Mouse (Mus musculus): ENCODE measurements at regions not wholly inside any gene's neighbourhood (a gene's known extent, or its start where the extent isn't known, plus 50 kb on each side); places are given as distances from the start of the nearest gene placed in this dataset.

DNA sequence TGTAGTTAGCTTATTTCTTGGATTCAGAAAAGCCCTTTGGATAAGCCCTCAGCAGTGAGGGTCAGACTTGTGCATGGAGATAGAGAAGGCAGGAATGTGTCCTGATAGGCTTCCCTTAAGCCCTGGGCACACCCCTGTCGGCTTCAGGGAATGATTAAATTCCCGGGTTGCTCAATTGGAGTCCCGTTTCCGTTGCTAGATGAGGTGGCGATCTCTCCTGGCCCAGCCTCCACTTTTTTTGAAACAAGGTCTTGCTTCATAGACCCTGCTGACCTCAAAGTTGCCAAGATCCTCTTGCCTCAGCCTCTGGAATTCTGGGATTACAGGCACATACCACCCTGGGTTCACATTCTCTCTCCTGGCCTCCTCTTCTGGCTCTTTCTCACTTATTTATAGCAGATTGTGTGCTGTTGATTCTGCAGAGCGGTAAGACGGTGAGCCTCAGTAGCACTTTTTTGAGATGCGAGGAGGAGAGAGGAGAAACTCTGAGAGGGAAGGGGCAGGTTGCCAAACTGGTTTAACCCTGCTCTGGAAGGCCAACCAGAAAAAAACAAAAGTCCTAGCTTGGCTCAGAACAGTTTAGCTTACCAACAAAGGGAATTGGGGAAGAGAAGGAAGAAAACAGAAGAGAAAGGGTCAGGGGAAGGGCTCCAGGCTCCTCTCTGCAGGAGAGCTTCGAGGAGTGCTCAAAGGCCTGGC lies 73.9 kb downstream of the Zfp281 start:
- H3K9me3 ChIP-seq, result no peaks in the 10 kb centered on the region
- no peak overlapping the region for H3K4me3 ChIP-seq
- 0 out of 2 replicates have a peak overlapping the region, but pooled peaks have one; percentile 40 for H3K9ac ChIP-seq
- no peaks in the 10 kb centered on the region for H3K36me3 ChIP-seq
- H3K27ac ChIP-seq (replicated peaks), result peak overlapping the region; percentile 46; the same call in 1 of the 2 replicates
- WGBS, result 15% methylated on average over 9 of the region's 9 CpGs
- no peak overlapping the region for H3K4me2 ChIP-seq
- peaks cover 24% of the 10 kb centered on the region for H3K4me1 ChIP-seq
- no peaks in the 10 kb centered on the region for H3K27me3 ChIP-seq (replicated peaks)
- no peak for ATAC-seq (ENCODE audit: extremely low read depth, insufficient number of reproducible peaks, low FRiP score, low TSS enrichment)

DNA sequence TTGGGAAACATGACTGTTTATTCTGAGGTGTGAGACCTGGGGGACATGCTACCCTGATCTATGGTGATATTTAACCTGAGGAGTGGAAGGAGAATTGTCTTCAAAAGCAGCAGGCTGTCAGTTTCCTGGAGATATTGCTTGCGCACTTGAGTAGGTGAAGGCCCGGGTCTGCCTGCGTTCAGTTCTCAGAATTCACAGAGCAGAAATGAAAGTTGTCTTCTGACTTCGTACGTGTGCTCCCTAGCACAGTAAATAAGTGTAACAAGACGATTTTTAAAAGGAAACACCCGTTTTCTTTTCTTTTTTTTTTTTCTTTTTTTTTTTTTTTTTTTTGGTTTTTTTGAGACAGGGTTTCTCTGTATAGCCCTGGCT lies 74.4 kb downstream of the Zfp281 start:
- Histone ChIP-seq H3K27me3 (replicated peaks) (no peaks in the 10 kb centered on the region), H3K4me3 (no peak overlapping the region), H3K4me2 (no peak overlapping the region), H3K36me3 (no peaks in the 10 kb centered on the region), H3K9me3 (no peaks in the 10 kb centered on the region), H3K27ac (replicated peaks) (peak overlapping the region; percentile 46; the same call in 1 of the 2 replicates), H3K9ac (0 out of 2 replicates have a peak overlapping the region, but pooled peaks have one; percentile 40), H3K4me1 (peaks cover 24% of the 10 kb centered on the region)
- WGBS, result 74% methylated on average over 7 of the region's 7 CpGs
- ATAC-seq (ENCODE audit: extremely low read depth, insufficient number of reproducible peaks, low FRiP score, low TSS enrichment), result no peak

DNA sequence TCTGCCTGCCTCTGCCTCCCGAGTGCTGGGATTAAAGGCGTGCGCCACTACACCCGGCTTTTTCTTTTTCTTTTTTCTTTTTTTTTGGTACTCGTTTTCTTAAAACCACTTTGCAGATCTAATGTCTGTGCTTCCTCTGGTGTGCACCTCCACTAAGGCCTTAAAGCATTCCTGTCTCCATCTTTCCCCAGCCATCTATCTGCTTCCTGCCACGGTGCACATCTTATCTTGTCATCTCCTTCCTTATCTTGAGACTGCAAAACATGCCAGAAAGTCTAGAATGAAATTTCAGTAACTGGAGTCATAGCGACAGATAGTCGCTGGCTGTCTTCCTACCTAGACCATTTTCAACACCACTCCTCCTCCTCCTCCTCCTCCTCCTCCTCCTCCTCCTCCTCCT lies 74.9 kb downstream of the Zfp281 start:
- 79% methylated on average over 8 of the region's 8 CpGs for WGBS
- no peaks in the 10 kb centered on the region for H3K36me3 ChIP-seq
- H3K4me2 ChIP-seq, result no peak overlapping the region
- no peak overlapping the region for H3K4me3 ChIP-seq
- no peak overlapping the region for H3K9ac ChIP-seq
- H3K4me1 ChIP-seq, result peaks cover 24% of the 10 kb centered on the region
- no peak for ATAC-seq (ENCODE audit: extremely low read depth, insufficient number of reproducible peaks, low FRiP score, low TSS enrichment)
- H3K27ac ChIP-seq (replicated peaks), result no peak overlapping the region
- no peaks in the 10 kb centered on the region for H3K27me3 ChIP-seq (replicated peaks)
- H3K9me3 ChIP-seq, result no peaks in the 10 kb centered on the region

DNA sequence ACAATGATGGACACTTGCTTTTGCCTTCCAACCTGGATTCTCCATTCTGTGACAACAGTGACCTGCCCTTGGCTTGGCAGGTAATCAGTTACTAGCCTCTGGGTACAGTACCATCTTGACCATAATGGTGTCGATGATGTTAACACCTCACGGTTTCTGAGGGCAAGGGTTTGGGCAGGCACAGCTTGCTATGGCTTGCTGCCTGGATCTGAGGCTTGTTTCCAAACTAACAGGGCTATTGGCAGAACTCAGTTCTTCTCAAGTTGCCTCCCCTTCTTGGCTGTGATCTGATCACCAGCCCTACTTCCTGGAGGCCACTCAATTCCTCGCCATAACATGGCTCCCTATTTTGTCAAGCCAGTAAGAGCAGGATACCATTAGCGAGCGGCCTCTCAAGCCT lies 79.4 kb downstream of the Zfp281 start:
- Histone ChIP-seq H3K9ac (no peak overlapping the region), H3K4me2 (no peak overlapping the region), H3K27ac (replicated peaks) (no peak overlapping the region), H3K36me3 (no peaks in the 10 kb centered on the region), H3K27me3 (replicated peaks) (no peaks in the 10 kb centered on the region), H3K4me3 (no peak overlapping the region), H3K9me3 (no peaks in the 10 kb centered on the region), H3K4me1 (peaks cover under 1% of the 10 kb centered on the region; the same call in 1 of the 2 replicates)
- ATAC-seq (ENCODE audit: extremely low read depth, insufficient number of reproducible peaks, low FRiP score, low TSS enrichment), result no peak
- WGBS, result 88% methylated on average over 5 of the region's 5 CpGs

DNA sequence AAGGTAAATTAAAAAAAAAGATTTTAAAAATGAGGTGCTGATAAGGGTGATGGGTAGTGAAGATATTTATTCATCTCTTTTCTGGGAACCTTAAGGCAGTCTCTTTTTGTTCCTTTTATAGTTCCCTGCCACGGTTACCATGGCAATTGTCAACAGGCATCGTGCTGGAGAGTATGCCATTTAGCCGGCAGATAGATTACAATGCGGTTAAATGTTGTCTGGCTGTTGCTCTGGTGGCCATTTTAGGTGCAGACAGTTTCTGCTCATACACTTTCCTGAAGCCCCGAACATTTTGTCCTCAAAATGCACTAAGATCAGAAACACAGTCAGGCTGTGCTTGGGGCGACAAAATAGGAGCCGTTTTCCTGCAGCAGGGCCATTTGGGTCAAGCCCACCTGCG lies 81.8 kb downstream of the Zfp281 start:
- Histone ChIP-seq H3K27ac (replicated peaks) (no peak overlapping the region), H3K36me3 (no peaks in the 10 kb centered on the region), H3K4me1 (no peaks in the 10 kb centered on the region), H3K9ac (no peak overlapping the region), H3K27me3 (replicated peaks) (no peaks in the 10 kb centered on the region), H3K4me2 (no peak overlapping the region), H3K4me3 (no peak overlapping the region), H3K9me3 (no peaks in the 10 kb centered on the region)
- no peak for ATAC-seq (ENCODE audit: extremely low read depth, insufficient number of reproducible peaks, low FRiP score, low TSS enrichment)
- 67% methylated on average over 8 of the region's 8 CpGs for WGBS

DNA sequence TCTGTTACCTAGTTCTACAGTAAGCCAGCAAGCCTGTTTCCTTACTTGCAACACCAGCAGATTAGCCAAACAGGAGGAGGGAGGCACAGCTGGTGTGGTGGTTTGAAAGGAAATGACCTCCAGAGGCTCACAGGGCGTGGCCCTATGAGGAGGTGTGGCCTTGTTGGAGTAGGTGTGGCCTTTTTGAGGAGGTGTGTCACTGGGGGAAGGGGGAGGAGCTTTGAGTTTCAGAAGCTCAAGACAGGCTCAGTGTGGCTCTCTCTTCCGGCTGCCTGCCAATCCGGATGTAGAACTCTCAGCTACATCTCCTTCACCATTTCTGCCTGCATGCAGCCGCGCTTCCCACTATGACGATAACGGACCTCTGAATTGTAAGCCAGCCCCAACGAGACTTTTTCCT lies 82.7 kb downstream of the Zfp281 start:
- Histone ChIP-seq H3K27ac (replicated peaks) (no peak overlapping the region), H3K27me3 (replicated peaks) (no peaks in the 10 kb centered on the region), H3K9me3 (no peaks in the 10 kb centered on the region), H3K4me3 (no peak overlapping the region), H3K9ac (no peak overlapping the region), H3K4me2 (no peak overlapping the region), H3K4me1 (no peaks in the 10 kb centered on the region), H3K36me3 (no peaks in the 10 kb centered on the region)
- ATAC-seq (ENCODE audit: extremely low read depth, insufficient number of reproducible peaks, low FRiP score, low TSS enrichment), result no peak
- WGBS, result 73% methylated on average over 8 of the region's 8 CpGs

DNA sequence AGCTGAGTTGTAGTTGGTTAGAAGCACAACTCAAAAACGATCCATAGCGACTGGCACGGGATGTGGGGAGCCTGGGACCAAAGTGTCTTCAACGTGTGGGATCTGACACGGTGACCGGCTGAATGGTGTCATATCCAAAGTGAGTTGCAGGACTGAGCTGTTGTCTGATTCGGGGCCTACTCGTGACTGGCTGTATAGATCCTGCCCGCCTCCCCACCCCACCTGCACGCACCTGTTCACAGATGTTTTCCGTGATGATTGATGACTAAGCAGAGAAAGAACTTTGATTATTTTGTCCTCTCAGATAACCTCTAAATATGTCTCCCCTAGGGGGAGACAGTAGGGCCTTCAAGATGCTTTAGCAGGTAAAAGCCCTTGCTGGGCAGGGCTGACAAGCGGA lies 83.2 kb downstream of the Zfp281 start:
- Histone ChIP-seq H3K36me3 (no peaks in the 10 kb centered on the region), H3K27ac (replicated peaks) (no peak overlapping the region), H3K9me3 (no peaks in the 10 kb centered on the region), H3K9ac (no peak overlapping the region), H3K4me3 (no peak overlapping the region), H3K4me1 (no peaks in the 10 kb centered on the region), H3K27me3 (replicated peaks) (no peaks in the 10 kb centered on the region), H3K4me2 (no peak overlapping the region)
- ATAC-seq (ENCODE audit: extremely low read depth, insufficient number of reproducible peaks, low FRiP score, low TSS enrichment), result no peak
- 81% methylated on average over 12 of the region's 12 CpGs for WGBS

DNA sequence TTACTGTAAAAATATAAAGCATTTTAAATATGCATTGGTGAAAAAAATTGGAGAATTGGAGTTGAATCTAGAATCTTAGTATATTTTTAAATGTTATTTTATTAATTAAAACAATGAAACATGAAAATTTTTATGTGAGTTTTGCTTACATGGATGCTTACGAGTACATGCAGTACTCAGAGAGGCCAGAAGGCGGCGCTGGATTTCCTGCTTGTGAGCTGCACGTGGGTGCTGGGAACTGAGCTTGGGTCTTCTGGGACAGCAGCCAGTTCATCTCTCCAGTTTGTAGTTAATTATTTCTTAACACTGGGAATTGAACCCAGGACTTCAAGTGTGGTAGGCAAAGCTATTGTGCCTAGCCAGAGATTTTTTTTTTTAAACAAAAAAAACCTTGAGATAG lies 85.5 kb downstream of the Zfp281 start:
- no peaks in the 10 kb centered on the region for H3K4me1 ChIP-seq
- ATAC-seq (ENCODE audit: extremely low read depth, insufficient number of reproducible peaks, low FRiP score, low TSS enrichment), result no peak
- 66% methylated on average over 4 of the region's 4 CpGs for WGBS
- H3K27ac ChIP-seq (replicated peaks), result no peak overlapping the region
- H3K9ac ChIP-seq, result no peak overlapping the region
- H3K36me3 ChIP-seq, result no peaks in the 10 kb centered on the region
- no peaks in the 10 kb centered on the region for H3K9me3 ChIP-seq
- no peak overlapping the region for H3K4me2 ChIP-seq
- no peak overlapping the region for H3K4me3 ChIP-seq
- no peaks in the 10 kb centered on the region for H3K27me3 ChIP-seq (replicated peaks)

DNA sequence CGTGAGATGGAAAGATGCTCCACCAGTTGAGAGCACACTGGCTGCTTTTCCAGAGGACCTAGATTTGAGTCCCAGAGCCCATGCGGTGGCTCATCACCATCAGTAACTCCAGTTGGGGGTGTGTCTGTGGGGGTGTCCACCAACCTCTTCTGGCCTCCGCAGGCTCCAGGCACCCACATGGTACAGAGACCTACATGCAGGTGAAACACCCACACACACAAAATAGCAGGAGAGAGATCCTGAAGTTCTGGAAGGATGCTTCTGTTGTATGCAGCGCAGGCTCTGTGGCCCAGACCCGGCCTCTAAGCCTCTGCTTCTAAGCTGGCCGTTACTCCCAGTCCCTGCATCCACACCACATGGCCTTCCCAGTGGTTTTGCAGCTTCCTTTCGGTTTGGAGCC lies 86.5 kb downstream of the Zfp281 start:
- Histone ChIP-seq H3K9me3 (no peaks in the 10 kb centered on the region), H3K4me3 (no peak overlapping the region), H3K4me1 (no peaks in the 10 kb centered on the region), H3K27me3 (replicated peaks) (no peaks in the 10 kb centered on the region), H3K4me2 (no peak overlapping the region), H3K36me3 (no peaks in the 10 kb centered on the region), H3K27ac (replicated peaks) (no peak overlapping the region), H3K9ac (no peak overlapping the region)
- ATAC-seq (ENCODE audit: extremely low read depth, insufficient number of reproducible peaks, low FRiP score, low TSS enrichment), result no peak
- WGBS, result 79% methylated on average over 7 of the region's 7 CpGs

DNA sequence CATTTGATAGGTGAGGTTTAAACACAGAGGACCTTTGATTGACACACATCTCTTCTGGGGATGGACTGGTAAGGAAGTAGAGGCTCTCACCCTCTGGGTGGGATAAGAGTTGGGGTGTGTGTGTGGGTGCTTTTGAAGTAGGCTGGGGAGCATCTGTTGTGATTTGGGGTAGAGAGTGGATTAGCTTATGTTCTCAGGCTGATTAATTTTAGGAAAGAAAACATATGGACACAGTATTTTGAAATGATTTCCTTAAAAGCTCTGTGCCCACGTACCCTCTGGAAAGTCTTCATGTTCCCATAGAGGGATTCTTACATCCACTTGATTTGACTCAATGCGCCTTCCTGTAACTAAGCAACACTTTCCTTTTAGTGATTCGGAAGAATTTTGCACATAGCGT lies 89.4 kb downstream of the Zfp281 start:
- Histone ChIP-seq H3K36me3 (no peaks in the 10 kb centered on the region), H3K9me3 (no peaks in the 10 kb centered on the region), H3K4me1 (peaks cover 7% of the 10 kb centered on the region; the same call in 1 of the 2 replicates), H3K9ac (no peak overlapping the region), H3K4me2 (no peak overlapping the region), H3K27me3 (replicated peaks) (no peaks in the 10 kb centered on the region), H3K27ac (replicated peaks) (no peak overlapping the region), H3K4me3 (no peak overlapping the region)
- no peak for ATAC-seq (ENCODE audit: extremely low read depth, insufficient number of reproducible peaks, low FRiP score, low TSS enrichment)
- 76% methylated on average over 4 of the region's 4 CpGs for WGBS

DNA sequence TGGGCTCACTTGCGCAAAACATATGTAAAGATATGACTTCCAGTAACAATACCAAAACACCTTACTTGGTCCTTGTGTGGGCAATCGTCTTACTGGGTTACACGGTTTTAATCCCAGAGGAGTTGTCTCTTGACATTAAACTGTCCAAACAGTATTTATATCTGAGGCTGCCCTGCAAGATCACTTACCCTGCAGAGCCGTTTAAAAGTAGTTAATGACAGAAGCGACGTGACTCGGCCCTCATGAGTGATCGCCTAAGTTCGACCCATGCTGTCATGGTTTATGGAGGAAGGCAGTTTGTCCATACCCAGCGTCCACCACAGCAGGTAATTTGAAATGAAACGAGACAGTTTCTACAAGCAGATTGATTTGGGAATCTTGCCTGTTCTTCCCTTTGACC lies 90.3 kb downstream of the Zfp281 start:
- no peak for ATAC-seq (ENCODE audit: extremely low read depth, insufficient number of reproducible peaks, low FRiP score, low TSS enrichment)
- Histone ChIP-seq H3K27ac (replicated peaks) (no peak overlapping the region), H3K36me3 (no peaks in the 10 kb centered on the region), H3K27me3 (replicated peaks) (no peaks in the 10 kb centered on the region), H3K4me2 (no peak overlapping the region), H3K4me3 (no peak overlapping the region), H3K4me1 (peaks cover 11% of the 10 kb centered on the region; the same call in 1 of the 2 replicates), H3K9ac (no peak overlapping the region), H3K9me3 (no peaks in the 10 kb centered on the region)
- WGBS, result 72% methylated on average over 11 of the region's 11 CpGs

DNA sequence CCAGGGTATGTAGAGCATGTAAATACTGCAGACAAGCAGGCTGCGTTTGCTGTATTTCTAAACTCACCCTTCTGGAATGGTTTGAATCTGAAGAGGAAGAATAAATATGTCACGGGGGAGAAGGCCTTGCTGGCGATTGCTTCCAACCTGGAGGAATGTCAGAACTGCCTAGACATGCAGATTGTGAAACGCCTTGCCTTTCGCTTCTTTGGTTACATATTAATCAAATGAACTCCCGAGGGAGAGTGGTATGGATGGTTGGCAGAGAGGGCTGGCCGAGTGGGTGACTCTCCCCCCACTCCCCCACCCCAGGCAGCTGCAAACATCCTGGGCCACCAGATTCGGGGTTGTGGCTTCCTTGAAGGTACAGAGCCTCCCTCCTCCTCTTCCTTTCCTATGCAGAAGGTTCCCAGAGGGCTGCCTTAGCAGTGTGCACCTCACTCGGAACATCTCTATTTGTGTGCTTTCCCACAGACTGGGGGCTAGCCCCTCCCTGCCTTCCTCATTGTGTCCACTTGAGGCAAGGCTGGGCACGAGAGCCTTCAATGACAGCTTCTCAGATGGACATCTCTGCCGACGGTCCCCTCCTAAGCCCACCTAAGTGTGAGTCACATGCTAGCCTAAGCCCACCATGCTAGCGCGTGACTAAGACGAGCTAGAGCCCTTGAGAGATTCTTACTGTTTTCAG lies 93.3 kb downstream of the Zfp281 start:
- H3K9me3 ChIP-seq, result no peaks in the 10 kb centered on the region
- WGBS, result 53% methylated on average over 15 of the region's 15 CpGs
- no peaks in the 10 kb centered on the region for H3K36me3 ChIP-seq
- H3K4me1 ChIP-seq, result peaks cover 11% of the 10 kb centered on the region; the same call in 1 of the 2 replicates
- no peak overlapping the region for H3K27ac ChIP-seq (replicated peaks)
- H3K4me3 ChIP-seq, result no peak overlapping the region
- H3K4me2 ChIP-seq, result no peak overlapping the region
- H3K9ac ChIP-seq, result no peak overlapping the region
- no peak for ATAC-seq (ENCODE audit: extremely low read depth, insufficient number of reproducible peaks, low FRiP score, low TSS enrichment)
- H3K27me3 ChIP-seq (replicated peaks), result no peaks in the 10 kb centered on the region

Measured in heart, embryonic 13.5 days (tissue).